Mouse (Mus musculus): ENCODE measurements around the gene Col9a1.

The Col9a1 gene

DNA sequence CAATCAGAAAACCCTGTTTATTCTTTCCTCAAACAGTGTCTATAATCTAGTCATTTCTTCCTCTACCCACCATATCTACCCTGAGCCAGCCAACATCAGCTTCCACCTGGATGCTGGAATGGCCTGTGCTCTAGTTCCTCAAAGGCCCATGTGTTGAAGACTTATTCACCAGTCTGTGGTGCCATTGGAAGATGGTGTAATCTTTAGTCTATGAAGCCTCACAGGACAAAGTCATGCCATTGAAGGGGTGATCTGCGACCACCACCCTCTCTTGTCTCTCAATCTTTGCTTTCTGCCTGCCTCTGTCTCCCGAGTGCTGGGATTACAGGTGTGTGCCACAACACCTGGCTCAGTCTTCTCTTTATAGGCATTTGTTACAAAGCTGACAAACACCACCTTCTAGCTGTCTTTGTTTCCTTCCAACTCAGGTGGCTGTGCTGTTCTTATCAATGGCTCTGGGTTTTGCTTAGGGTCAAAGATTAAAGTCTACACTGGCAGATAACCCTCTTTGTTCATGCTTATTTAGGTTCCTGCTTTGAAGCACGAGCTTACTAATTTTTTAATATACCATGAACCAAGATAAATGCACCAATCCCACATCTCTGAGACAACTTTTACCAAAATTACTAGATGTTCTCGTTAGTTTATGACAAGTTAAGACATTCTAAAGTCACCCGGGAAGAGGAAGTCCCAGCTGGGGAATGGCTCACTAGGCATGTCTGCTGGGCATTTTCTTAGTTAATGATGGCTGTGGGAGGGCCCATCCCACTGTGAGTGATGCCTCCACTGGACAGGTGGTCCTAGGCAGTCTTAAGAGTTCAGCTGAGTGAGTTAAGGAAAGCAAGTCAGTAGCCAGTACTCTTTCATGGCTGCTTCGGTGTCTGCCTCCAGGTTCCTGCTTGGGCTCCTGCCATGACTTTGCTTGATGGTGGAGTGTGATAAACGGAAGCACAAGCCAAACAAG is 117.9 kb downstream of the Col9a1 start:
- no peak for DNase-seq (ENCODE audit: low read depth)

DNA sequence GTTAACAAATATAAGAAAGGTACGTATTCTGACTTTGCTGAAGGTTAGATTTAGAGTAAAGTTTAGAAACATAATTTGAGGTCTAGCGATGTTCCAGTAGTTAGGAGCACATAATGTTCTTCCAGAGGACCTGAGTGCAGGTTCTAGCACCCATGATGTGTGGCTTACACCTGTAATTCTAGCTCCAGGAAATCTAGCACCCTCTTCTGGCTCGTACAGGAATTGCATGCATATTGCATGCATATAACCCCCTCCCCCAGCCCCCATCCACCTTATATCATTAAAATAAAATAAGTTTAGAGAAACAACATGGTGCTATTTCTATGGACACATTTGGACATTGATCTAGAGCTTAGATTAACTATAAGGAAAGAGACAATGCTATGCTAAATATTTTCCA is 123.3 kb downstream of the Col9a1 start:
- no peak for DNase-seq (ENCODE audit: low read depth)

Data from induced T-regulatory cell, adult 2 months (primary cell).